Mouse (Mus musculus): ENCODE results near the gene Prss57. TPM values are rescaled to one million over a fixed set of nuclear protein-coding genes. Genes with fewer than 3 reads are reported as not detected.

Gene Prss57
- polyA plus RNA-seq, 1 experiment, result not detected

DNA sequence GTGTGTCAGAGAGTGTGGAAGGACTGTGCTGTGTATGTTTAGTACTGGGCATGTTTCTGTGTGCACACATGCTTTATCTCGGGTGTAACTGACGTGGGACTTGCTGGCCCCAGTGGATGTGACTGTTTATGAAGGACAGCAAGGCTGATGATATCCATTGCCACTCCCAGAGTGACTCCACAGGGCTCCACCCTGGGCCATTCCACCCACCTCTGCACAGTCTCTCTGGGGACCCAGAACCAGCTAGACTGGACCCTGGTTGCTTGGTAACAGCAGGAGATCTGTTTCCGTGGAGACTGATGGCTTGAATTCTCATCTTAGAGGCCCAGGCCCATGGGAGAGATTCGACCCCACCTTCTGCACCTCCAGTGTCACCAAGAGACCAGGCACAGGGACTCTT lies 27.5 kb upstream of the Prss57 start:
- no peaks in the 10 kb centered on the region for H3K4me1 ChIP-seq (ENCODE audit: control insufficient read depth, insufficient read depth, insufficient read length, low read length)
- no peak overlapping the region for H3K4me3 ChIP-seq (ENCODE audit: insufficient read depth, low read depth, low read length)
- H3K27ac ChIP-seq (replicated peaks; ENCODE audit: low read depth, low read length), result no peak overlapping the region

DNA sequence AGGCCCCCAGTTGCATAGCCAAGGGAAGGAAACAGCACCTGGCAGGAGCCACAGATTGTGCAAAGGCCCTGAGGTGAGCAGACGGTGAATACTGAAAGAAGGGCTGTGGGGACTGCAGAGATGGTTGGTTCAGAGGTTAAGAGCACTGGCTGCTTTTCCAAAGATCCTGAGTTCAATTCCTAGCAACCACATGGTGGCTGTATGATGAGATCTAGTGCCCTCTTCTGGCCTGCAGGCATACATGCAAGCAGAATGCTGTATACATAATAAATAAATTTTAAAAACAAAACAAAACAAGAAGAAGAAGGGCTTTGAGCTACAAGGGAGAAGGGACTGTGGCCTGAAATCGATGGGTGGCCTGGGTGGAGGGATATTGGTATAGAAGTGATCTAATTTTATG lies 26.4 kb upstream of the Prss57 start:
- no peak overlapping the region for H3K27ac ChIP-seq (replicated peaks; ENCODE audit: low read depth, low read length)
- H3K4me1 ChIP-seq (ENCODE audit: control insufficient read depth, insufficient read depth, insufficient read length, low read length), result no peaks in the 10 kb centered on the region
- no peak overlapping the region for H3K4me3 ChIP-seq (ENCODE audit: insufficient read depth, low read depth, low read length)

DNA sequence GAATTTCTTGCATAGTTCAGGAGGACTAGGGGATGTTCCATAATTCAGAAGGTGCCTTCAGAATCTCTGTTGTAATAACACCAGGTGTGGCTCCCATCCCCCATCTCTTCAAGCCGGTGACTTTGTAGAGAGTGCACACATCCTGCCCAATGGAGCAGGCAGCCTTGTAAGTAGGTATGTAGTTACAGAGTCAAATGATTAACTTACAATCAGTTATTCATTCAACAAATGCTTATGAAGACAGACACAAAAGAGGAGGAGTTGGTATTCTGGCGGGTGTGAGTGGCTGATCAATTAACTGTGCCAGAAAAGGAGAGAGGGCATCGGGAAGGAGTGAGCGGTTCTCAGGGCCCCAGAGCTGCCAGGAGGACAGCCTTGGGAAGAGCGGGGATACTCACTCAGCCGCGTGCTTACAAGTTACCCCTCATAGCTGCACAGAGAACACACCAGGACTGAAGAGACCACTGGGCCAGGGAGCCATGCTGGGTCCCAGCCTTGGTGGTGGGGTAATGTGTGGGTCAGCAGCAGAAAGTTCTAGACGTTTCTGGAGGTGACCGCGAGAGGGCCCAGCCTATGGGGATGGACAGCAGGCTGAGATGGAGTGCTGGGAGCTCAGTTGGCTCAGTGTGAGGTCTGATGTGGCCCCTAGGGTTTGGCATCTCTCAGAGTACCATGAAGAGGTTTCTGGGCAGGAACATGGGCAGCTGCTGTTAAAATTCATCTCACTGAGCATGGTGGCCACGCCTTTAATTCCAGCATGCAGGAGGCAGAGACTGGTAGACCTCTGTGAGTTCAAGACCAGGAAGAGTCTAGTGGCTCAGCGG lies 25.1 kb upstream of the Prss57 start:
- Histone ChIP-seq H3K4me1 (ENCODE audit: control insufficient read depth, insufficient read depth, insufficient read length, low read length) (no peaks in the 10 kb centered on the region), H3K4me3 (ENCODE audit: insufficient read depth, low read depth, low read length) (no peak overlapping the region), H3K27ac (replicated peaks; ENCODE audit: low read depth, low read length) (no peak overlapping the region)

DNA sequence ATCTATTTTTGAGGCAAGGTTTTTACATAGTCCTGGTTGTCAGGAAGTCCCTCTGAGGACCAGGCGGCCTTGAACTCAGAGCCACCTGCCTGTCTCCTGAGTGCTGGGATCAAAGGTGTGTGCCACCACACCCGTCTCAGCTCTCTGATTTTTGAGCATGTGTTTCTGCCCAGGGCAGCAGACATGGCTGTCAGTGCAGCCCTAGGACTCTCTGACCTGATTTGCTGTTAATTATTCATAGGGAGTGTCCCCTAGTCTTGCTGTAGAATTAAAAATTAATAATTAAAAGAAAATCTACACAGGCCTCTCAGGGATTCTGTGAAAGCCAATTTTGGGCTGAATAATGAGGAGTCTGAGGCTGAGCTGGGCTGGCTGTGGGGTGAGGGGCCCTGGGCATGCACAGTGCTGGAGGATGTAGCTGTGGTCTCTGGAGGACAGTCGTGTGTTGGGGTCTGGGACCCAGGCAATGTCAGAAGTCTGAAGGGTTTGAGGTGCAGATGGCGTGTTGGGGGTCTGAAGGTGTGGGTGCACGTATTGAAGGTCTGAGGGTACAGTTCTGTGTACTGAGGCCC lies 23.6 kb upstream of the Prss57 start:
- Histone ChIP-seq H3K27ac (replicated peaks; ENCODE audit: low read depth, low read length) (no peak overlapping the region), H3K4me1 (ENCODE audit: control insufficient read depth, insufficient read depth, insufficient read length, low read length) (no peaks in the 10 kb centered on the region), H3K4me3 (ENCODE audit: insufficient read depth, low read depth, low read length) (no peak overlapping the region)

DNA sequence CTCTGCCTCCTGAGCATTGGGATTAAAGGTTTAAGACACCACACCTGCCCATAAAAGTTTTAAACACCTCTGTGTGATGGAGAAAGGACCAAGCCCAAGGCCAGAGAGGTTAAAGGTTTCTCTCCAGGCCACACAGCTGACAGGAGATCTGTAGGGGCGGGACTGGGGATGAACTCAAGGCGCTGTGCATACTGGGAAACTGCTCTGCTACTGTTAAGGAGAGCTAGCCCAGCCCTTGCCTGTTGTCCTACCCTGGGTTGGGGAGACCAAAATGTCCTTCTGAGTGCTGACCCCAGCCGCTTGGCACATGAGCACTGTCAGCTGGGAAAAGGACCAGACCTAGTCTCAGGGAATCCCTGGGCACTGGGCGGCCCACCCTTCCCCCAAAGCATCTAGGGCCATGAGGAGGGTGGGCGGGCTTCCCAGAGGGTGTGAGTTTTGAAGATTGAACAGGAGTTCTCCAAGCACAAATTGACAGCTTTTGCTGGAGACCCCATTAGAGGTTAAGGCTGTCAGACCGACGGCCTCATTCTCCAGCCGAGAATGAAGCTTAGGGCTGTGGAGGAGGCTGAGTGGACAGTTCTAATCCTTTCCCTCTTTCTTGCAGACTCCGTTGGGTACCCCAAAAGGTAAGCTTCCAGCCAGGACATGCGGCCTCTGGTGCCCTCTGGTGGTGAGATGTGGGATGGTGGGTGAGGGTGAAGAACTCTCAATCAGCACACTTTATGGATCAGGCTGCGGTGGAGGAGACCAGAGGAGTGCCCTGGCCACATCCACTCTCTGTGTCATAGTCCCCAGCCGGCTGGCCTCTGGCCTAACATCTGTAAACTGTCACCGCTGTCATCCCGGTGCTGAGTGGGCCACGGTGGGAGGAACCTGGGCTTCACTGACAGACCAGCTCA lies 21.2 kb upstream of the Prss57 start:
- Histone ChIP-seq H3K4me3 (ENCODE audit: insufficient read depth, low read depth, low read length) (no peak overlapping the region), H3K27ac (replicated peaks; ENCODE audit: low read depth, low read length) (no peak overlapping the region), H3K4me1 (ENCODE audit: control insufficient read depth, insufficient read depth, insufficient read length, low read length) (no peaks in the 10 kb centered on the region)

DNA sequence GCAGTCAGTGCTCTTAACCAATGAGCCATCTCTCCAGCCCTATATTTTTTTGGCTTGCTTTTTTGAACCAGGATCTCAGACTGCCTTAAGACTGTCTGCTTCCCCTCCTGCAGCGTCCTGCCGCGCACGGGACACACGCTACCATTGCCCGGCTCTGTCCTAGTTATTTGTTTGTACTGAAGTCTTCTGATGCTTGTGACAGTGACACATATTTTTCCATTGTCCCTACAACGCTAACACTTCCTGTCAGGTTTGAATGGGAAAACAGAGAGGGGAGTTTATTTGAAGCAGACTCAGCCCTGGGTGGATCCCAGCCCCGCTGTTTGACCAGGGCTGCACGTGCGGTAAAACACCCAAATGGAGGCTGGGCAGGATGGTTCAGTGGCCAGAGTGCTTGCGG lies 18.0 kb upstream of the Prss57 start:
- Histone ChIP-seq H3K27ac (replicated peaks; ENCODE audit: low read depth, low read length) (peak overlapping the region; percentile 88), H3K4me3 (ENCODE audit: insufficient read depth, low read depth, low read length) (0 out of 2 replicates have a peak overlapping the region, but pooled peaks have one; percentile 36), H3K4me1 (ENCODE audit: control insufficient read depth, insufficient read depth, insufficient read length, low read length) (peaks cover 4% of the 10 kb centered on the region)

DNA sequence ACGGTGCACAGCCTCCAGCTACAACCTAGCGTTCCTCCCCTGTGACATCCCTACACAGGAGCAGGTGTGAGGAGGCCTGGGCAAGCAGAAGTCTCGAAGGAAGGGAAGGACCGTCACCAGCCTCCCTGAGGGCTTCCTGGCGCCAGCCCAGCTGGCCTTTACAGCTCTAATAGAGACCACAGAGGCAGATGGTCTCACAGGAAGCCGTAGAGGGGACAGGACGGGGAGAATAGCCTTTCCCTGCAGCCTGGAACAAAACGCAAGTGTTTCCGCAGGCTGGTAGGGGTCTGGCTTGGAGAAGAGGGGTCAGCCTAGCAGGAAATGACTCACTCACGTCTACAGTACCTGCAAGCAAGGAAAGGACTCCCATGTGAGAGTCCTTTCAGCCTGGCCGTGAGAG lies 17.1 kb upstream of the Prss57 start:
- Histone ChIP-seq H3K4me3 (ENCODE audit: insufficient read depth, low read depth, low read length) (peak overlapping the region; percentile 46), H3K27ac (replicated peaks; ENCODE audit: low read depth, low read length) (peak overlapping the region; percentile 89), H3K4me1 (ENCODE audit: control insufficient read depth, insufficient read depth, insufficient read length, low read length) (peaks cover 5% of the 10 kb centered on the region)

DNA sequence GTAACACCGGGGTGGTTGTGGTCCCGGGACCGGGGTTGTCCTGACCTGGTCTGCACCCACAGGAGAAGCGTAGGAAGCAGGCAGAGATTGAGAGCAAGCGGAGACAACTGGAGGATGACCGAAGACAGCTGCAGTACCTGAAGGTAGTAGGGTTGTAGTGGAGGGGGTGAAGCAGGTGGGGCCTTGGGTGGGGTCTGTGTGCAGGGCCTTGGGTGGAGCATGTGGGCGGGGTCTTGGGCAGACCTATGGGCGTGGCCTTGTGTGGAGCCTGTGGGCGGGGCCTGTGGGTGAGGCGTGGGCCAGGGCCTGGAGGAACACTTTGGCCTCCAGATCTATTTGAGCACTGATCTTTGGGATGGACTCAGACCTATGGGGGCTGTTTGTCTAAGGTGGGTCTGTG lies 16.2 kb upstream of the Prss57 start:
- Histone ChIP-seq H3K4me1 (ENCODE audit: control insufficient read depth, insufficient read depth, insufficient read length, low read length) (peaks cover 10% of the 10 kb centered on the region), H3K4me3 (ENCODE audit: insufficient read depth, low read depth, low read length) (peak overlapping the region; percentile 46), H3K27ac (replicated peaks; ENCODE audit: low read depth, low read length) (peak overlapping the region; percentile 89)

DNA sequence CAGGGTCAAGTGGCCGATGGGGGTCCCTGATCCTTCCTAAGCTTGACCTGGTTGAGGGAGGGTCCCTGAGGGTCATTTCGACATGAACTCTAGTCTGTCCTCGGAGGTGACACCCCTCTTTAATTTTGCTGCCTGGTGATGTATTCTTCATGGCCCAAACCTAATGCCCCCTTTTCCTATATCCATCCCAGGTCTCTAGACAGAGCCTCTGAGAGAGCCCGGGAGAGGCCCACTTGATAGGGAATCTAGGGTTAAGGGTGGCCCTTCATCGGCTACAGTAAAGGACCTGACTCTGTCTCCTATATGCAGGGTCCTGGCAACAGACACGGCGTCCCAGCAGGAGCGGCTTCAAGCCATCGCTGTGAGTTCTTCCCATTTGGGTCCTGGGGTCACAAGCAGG lies 15.6 kb upstream of the Prss57 start:
- peaks cover 12% of the 10 kb centered on the region for H3K4me1 ChIP-seq (ENCODE audit: control insufficient read depth, insufficient read depth, insufficient read length, low read length)
- peak overlapping the region; percentile 89 for H3K27ac ChIP-seq (replicated peaks; ENCODE audit: low read depth, low read length)
- peak overlapping the region; percentile 46 for H3K4me3 ChIP-seq (ENCODE audit: insufficient read depth, low read depth, low read length)

DNA sequence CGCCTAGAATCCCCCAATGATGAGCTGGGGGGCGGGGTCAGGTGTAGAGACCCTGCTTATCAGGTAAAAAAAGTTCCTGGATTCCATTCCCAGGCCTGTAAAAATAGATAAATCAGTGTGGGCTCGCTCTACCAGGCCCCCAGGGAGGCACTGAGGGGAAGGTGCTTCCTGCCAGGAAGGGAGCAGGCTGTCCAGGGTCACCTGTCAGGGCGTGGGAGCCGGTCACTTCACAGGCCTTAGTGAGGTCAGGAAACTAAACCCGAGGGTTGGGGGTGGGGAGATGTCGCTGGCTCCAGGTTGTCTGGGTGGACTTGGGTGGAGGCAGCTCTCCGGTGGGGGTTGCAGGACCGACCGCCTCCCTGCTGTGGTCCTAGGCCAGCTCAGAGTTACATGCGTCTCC lies 14.9 kb upstream of the Prss57 start:
- peak overlapping the region; percentile 46 for H3K4me3 ChIP-seq (ENCODE audit: insufficient read depth, low read depth, low read length)
- H3K27ac ChIP-seq (replicated peaks; ENCODE audit: low read depth, low read length), result peak overlapping the region; percentile 89

DNA sequence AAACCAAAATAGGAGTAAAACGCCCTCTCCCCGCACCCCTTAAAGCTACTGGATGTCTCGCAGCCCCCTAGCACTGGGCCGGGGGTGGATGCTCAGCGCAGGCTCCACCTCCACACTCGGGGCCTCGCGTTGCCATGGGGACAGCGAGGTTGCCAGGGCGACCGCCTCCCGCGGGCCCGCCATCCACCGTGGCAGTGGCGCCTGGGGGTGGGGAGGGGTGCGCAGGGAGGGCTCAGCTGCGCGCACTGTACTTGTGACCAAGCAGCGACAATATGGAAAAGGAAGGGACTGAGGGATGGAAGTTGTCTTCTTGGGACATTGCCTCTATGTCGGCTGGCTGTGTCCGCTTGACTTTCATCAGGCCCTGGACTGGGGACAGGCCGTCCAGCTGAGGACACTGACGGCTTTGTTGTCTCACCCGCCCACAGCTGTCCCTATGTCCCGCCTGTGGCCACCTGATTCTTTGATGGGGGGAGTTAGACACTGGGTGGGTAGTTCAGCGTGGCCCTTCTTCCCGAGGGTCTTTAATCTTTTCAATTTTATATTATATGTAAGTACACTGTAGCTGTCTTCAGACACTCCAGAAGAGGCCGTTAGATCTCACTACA lies 13.1 kb upstream of the Prss57 start:
- H3K4me1 ChIP-seq (ENCODE audit: control insufficient read depth, insufficient read depth, insufficient read length, low read length), result peaks cover 12% of the 10 kb centered on the region
- no peak overlapping the region for H3K27ac ChIP-seq (replicated peaks; ENCODE audit: low read depth, low read length)
- no peak overlapping the region for H3K4me3 ChIP-seq (ENCODE audit: insufficient read depth, low read depth, low read length)

More for the DNA sequence above, 14.9 kb upstream of the Prss57 start:
- H3K4me1 ChIP-seq (ENCODE audit: control insufficient read depth, insufficient read depth, insufficient read length, low read length), result peaks cover 12% of the 10 kb centered on the region

DNA sequence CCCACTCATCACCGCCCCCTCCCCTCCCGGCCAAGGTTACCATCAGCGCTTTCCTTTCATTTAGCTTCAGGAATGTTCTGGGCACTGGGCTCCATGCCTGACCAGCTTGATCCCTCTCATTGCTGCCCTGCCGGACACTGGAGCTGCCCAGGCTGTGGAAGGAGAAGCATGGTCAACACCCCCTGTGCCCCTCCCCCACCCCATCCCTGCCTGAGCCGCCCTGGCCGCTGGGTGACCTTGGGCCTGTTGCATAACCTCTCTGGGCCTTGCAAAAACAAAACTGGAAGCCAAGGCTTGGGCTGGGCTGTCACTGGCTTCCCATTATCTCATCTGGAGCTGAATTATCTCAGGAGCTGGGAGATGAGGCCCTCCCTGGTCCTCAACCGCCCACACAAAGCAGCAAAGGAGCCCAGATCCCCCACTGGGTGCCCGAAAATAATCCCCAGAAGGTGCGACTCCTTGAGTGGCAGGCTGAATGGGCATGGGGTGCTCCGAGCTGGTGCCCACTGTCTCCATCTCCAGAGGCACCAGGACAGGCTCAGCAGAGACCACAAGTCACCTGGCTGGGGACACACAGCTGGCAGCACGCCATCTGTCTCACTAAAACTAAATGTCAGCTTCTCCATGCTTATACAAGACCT lies 11.7 kb upstream of the Prss57 start:
- Histone ChIP-seq H3K4me1 (ENCODE audit: control insufficient read depth, insufficient read depth, insufficient read length, low read length) (peaks cover 14% of the 10 kb centered on the region), H3K27ac (replicated peaks; ENCODE audit: low read depth, low read length) (peak overlapping the region; percentile 23; the same call in 1 of the 2 replicates), H3K4me3 (ENCODE audit: insufficient read depth, low read depth, low read length) (no peak overlapping the region)

DNA sequence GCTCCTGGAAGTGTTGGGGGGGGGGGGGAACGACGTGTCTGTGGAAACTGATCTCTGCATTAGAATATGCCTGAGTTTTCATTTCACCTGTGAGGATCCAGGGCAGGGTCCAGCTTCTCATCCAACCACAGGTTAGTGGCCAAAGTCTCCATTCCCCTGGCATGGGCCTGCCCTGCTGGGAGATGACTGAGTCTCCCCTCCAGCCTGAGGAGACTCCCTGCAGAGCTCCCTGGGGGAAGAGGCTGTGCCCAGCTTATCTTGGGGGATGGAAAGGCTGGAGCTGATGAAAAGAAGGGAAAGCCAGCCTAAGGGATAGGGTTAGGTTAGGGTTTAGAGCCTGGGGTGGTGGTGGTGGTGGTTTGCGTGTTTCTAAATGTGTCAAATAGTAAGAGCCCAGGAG lies 11.1 kb upstream of the Prss57 start:
- H3K27ac ChIP-seq (replicated peaks; ENCODE audit: low read depth, low read length), result peak overlapping the region; percentile 23; the same call in 1 of the 2 replicates
- H3K4me1 ChIP-seq (ENCODE audit: control insufficient read depth, insufficient read depth, insufficient read length, low read length), result peaks cover 17% of the 10 kb centered on the region
- H3K4me3 ChIP-seq (ENCODE audit: insufficient read depth, low read depth, low read length), result no peak overlapping the region

DNA sequence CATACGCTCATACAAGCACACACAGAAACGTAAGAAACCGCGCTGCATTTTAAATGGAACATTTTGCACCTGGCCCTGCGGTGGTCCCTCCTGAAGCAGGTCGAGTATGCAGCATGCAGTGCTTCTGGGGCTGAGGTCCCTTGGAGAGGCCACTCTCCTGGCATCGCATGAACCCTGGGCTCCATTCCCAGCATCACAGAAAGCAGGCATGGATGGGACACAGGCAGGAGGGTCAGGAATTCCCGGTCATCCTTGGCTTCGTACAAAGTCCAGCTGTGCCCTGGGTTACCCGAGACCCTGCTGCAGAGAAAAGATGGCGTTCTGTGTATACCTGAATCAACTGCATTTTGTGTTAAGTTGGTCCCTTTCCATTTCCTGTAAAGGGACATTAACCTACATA lies 9.7 kb upstream of the Prss57 start:
- H3K27ac ChIP-seq (replicated peaks; ENCODE audit: low read depth, low read length), result no peak overlapping the region
- H3K4me1 ChIP-seq (ENCODE audit: control insufficient read depth, insufficient read depth, insufficient read length, low read length), result peaks cover 17% of the 10 kb centered on the region
- no peak overlapping the region for H3K4me3 ChIP-seq (ENCODE audit: insufficient read depth, low read depth, low read length)
